Mouse (Mus musculus): ENCODE measurements at regions not wholly inside any gene's neighbourhood (a gene's known extent, or its start where the extent isn't known, plus 50 kb on each side); places are given as distances from the start of the nearest gene placed in this dataset.
A peak's percentile ranks its signal among the peaks of the same experiment; 100 is the strongest.

GRCm38 (mm10) chr13:101504241-101504640 is 263.8 kb downstream of the Pik3r1 start:
- no peak for DNase-seq

DNA sequence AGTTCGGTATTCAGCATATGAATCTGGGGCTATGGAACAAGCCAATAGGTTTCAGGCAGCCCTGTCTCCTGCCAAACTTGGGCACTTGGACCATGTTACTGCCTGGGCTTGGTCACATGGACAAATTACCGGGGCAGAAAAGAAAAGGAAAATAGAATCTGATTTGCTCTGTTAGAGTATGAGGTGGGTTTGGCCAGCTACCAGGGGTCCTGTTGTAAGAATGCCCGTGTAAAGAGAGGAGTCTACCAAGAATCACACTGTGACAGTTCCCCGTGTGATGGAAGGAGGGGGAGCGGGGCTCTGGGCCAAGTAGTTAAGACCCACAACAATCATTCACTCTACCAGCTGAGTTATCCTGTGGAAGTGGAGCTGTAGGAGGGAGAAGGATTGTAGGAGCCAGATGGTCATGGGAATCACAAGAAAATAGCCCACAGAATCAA is 266.2 kb downstream of the Pik3r1 start:
- DNase-seq, result no peak

GRCm38 (mm10) chr13:101501061-101501460 is 267.0 kb downstream of the Pik3r1 start:
- no peak for DNase-seq

GRCm38 (mm10) chr13:101491835-101492234 is 276.2 kb downstream of the Pik3r1 start:
- peak; percentile 5 for DNase-seq

DNA sequence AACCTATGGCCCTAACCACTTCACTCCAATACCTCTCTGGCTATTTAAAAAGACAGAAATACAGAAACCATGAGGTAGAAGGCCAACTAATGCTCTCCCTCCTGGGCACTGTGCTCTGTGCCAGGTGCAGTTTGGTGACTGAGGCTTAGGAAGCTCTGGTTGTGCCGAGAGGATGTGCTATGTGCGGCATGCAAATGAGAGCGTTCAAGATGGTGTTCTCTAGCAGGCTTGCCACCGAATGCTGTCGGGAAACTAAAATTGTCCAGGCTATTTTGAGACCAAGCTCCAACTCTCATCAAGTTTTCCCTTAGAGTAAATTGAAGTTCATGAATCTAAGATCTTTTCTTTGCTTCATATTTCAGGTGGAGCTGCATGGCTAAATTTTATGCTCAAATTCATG is 277.1 kb downstream of the Pik3r1 start:
- DNase-seq, result no peak

GRCm38 (mm10) chr13:101487621-101488020 is 280.4 kb downstream of the Pik3r1 start:
- DNase-seq, result no peak

DNA sequence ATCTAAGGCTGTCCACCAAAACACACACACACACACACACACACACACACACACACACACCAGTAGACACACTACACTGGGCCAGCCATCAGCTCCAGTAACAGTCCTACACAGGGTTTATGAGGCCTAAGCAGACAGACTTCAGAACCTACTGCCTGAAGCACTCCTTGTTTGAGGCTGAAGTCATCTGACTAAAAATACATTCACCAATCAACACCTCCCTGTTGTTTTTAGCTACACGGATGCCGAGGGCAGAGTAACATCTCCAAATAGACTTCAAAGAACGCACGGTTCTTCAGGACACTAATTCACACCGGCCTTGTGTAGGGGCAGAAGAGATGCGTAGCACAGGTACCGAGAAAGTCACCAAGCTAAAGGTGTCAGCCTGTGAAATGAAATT is 282.2 kb downstream of the Pik3r1 start:
- no peak for DNase-seq

DNA sequence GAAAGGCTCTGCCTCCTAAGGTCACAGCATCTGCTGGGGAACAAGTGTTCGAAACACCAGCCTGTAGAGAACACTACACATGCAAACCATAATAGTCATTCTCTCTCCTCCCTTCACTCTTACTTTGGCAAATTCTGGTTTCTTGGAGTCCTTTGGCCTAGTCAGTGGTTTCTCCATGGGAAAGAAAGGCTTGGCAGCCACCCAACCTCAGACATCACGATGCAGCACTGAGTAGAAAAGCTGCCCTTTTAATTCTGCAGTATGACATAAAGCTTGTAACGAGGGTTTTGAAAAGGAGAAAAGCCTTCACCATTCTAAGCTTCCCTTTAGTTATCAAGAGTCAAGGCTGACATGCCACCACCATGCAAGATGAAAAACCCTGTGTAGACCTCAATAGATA is 284.2 kb downstream of the Pik3r1 start:
- no peak for DNase-seq

GRCm38 (mm10) chr13:101481551-101482184 is 286.3 kb downstream of the Pik3r1 start:
- no peak for DNase-seq

GRCm38 (mm10) chr13:101479297-101479652 is 288.7 kb downstream of the Pik3r1 start:
- DNase-seq, result no peak

DNA sequence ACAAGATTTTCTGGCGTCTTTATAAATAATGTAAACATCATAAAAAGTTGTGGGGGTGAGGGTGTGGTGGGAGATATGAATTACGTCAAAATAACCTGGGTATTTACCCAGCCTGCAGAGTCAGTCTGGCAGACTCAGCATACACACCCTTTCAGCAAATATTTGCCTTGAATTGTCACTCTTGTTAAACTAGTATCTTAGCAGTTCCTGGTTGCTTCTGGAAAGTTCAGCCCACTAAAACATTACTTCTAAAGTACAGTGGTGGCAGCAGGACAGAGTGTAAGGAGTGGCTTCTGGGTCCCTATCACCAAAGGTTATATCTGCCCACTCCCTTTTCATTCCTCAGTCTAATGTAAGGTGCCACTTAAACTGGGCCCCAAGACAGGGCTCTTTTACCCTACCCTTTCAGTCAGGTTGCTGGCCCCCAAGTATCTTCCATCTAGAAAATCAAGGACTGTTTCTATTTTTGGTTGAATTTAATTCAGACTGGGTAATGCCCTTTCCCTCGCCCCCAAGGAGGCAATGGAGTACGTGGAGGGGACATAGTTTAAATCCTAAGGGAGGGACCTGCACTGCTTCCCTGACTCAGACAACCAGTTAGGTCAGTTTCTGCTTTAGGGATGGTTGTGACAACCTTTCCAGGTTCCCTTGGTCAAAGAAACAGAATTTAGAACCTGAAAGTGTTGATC is 289.3 kb downstream of the Pik3r1 start:
- no peak for DNase-seq

- no peak for DNase-seq
Observed at GRCm38 (mm10) chr13:101473349-101473748, 294.7 kb downstream of the Pik3r1 start.

DNA sequence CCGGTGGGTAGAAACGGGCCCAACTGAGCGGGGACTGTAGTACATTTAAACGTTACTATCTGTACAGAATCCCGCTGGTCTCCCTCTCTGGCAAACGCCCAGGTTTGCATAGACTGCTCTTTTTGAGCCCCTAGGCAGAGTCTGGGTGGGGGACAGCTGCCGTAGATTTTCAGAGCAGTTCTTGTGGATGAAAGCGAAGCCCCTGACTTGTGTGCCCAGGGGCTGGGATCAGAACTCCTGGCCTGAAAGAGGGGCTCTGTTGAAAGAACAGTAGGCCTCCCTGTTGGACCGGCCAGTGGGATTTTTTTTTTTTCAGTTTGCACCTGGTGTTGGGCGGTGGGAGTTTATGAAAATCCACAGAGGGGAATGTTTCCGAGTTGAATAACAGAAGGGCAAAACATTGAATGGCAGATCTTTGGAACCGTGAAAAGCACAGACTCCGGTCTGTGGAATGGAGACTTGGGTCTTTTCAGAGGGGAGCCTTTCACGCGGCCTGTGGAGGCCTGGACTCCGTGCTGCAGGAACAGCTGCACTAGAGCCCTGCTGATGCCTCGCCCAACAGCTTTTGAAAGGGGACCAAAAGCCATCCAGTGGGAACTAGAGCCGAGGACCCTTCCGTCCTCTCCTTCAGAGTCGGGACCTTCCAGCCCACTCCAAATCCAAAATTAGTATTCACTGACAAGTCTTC is 297.3 kb downstream of the Pik3r1 start:
- no peak for DNase-seq

DNA sequence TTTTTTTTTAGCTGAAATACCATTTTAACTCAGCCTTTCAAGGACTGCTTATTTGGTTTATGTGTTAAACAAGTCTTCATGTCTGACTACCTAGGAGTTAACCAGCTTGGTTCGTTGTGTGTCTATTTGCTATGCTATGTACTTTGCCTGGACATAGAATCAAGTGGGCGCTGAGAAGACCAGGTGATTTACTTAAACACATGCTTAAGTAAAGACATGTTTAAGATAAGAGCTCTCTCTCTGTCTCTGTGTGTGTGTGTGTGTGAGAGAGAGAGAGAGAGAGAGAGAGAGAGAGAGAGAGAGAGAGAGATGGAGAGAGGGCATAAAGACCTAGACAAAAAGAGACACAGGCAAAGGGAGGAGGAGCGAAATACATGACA is 302.3 kb downstream of the Pik3r1 start:
- DNase-seq, result no peak

GRCm38 (mm10) chr13:101464928-101465747 is 302.9 kb downstream of the Pik3r1 start:
- DNase-seq, result peak; percentile 31

GRCm38 (mm10) chr13:101456926-101457325 is 311.1 kb downstream of the Pik3r1 start:
- DNase-seq, result no peak

GRCm38 (mm10) chr13:101454276-101454675 is 313.7 kb downstream of the Pik3r1 start:
- no peak for DNase-seq

DNA sequence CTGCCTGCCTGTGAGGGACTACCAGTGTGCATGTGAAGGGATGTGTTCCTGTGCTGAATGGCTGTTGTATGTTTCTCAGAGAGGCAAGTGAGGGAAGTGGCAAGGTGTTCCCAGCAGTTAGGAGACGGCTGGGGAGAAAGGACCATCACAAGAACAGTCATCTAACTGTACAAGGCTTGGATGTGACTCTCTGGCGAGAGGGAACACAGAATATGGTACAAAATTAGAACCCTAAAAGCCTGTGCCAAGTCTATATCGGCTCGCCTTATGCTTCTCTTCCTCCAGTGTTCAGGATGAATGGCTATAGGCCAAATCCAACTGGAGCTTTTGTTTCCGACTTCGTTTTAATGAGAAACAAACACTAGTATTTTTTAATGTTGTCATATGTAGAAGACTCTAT is 317.5 kb downstream of the Pik3r1 start:
- DNase-seq, result no peak

DNA sequence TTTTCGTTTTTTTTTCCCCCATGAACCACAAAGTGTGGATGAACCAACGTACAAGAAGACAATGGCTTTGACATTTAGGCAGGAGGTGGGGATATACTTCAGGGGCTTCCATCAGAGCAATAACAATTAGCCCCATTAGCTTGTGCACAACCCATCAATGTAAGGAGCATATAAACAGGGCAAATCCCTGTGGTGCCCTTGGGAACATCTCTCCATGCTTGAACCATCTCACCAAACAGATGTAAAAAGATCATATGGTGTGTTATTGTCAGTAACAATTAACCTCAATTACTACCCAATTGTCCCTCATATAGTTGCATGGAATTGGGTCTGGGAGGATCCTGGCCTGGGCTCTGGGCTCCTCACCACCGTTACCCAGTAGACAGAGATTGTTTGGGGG is 328.5 kb downstream of the Pik3r1 start:
- DNase-seq, result no peak

DNA sequence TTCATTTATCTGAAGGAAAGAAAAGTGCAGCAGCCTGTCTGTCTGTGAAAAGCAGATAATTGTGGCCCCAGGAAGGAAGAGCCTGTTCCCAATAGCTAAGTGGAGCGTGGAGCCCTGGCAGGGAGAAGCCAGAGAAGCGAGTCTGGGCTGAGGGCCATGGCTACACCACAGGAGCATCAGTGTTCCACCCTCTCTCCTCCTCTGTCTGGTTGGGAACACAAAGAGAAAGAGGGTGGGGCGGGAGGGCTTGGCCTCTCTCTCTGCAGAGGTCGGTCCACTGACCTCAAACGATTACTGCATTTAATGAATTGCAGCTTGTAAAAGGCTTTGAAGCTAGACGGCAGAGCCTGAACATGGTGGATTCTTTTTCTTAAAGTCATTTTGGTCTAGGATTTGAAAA is 329.0 kb downstream of the Pik3r1 start:
- peak; percentile 42 for DNase-seq

DNA sequence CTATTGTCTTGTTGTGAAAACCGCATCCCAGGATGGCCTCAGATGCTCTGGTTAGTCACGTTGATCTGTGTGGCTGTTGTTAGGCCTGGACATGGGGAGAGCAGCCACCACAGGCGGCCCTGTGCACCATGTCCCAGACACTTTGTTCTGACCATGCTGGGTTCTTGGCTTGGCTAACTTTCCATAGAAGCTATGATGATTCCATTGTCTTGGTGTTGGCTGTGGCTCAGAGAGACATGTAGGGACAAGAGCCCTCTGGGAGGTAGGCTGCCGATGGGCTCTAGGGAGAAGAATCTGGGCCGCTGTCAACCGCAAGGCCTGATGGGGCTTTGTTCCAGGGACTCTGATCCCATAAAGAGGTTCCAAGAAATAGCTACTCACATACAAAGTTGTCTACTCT is 334.9 kb downstream of the Pik3r1 start:
- no peak for DNase-seq

- peak; percentile 44 for DNase-seq
Observed at GRCm38 (mm10) chr13:101427426-101428221, 340.4 kb downstream of the Pik3r1 start.

DNA sequence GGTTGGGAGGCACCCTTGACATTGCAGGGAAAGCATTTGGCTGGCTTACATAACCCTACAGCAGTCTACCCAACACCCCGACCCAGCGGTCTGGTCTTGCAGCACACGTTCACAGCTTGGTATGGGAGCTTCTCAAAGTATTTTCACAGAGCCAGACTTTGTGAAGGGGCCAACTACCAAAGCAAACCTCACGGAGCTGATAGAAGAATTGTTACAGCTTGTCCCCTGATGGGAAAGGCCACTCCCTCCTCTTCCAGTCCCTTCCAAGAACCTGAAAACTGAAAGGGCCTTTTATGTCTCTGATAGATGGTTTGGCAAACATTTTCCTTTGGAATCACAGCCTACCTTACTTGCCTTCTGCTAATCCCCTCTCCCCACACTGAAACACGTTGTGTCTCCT is 341.6 kb downstream of the Pik3r1 start:
- DNase-seq, result no peak

Measured in embryo, embryonic 11 days (tissue).